Mouse (Mus musculus) spleen, adult 2 months (tissue): ENCODE data around the gene Tnp1. TPM values are rescaled to one million over a fixed set of nuclear protein-coding genes. Genes with fewer than 3 reads are reported as not detected.

Source experiments
- DNase-seq, 2 experiments: peaks; one replicate each; pipeline versions ENCODE4 v3.0.0 to v3.0.0-alpha.2; 2012 to 2021; ENCODE audit warnings: low spot score in 2 of 2, low read depth in 1 of 2
- H3K27ac ChIP-seq: fragments of 200-500 bp; 2 replicates; pipeline ENCODE4 v1.5.1; 2012; ENCODE audit warnings: low read length, inconsistent platforms; ENCODE audit not compliant: insufficient read depth
- H3K27me3 ChIP-seq: fragments of 200-500 bp; 2 replicates; pipeline ENCODE4 v1.6.1; 2012; ENCODE audit warnings: mild to moderate bottlenecking, moderate library complexity, low read length, inconsistent platforms; ENCODE audit not compliant: control insufficient read depth, insufficient read depth
- H3K36me3 ChIP-seq: fragments of 200-500 bp; 2 replicates; pipeline ENCODE4 v1.6.1; 2012; ENCODE audit warnings: mild to moderate bottlenecking, low read length, inconsistent platforms; ENCODE audit not compliant: control insufficient read depth, insufficient read depth
- H3K4me1 ChIP-seq: fragments of 200-500 bp; 2 replicates; pipeline ENCODE4 v1.6.1; 2011; ENCODE audit warnings: inconsistent platforms; ENCODE audit not compliant: control insufficient read depth, insufficient read depth, insufficient read length
- H3K4me3 ChIP-seq: fragments of 200-500 bp; 2 replicates; pipeline ENCODE4 v1.5.1; 2011; ENCODE audit warnings: mild to moderate bottlenecking, inconsistent platforms; ENCODE audit not compliant: insufficient read depth, insufficient read length; ENCODE audit errors: extremely low read depth
- CTCF ChIP-seq: fragments of 200-500 bp; IDR thresholded peaks from 2 replicates; pipeline ENCODE4 v1.5.1; 2011; ENCODE audit warnings: mild to moderate bottlenecking, inconsistent platforms; ENCODE audit not compliant: insufficient read depth, insufficient read length, insufficient replicate concordance; ENCODE audit errors: extremely low read depth
- POLR2A ChIP-seq: fragments of 200-500 bp; IDR thresholded peaks from 2 replicates; pipeline ENCODE4 v1.6.1; 2011; ENCODE audit warnings: low read depth, low read length, inconsistent platforms
- WGBS: fragments of 180-500 bp; shearing (Covaris S2); methylation state at CpG from one replicate; pipeline ENCODE4 v1.1.7; 2018; 5-methylcytosine and 5-hydroxymethylcytosine counted together
- polyA plus RNA-seq: library from polyadenylated mRNA; depleted of rRNA; stranded (reverse); fragments of >200 nt; gene quantifications from 2 replicates; pipeline ENCODE4 v1.2.3, GENCODE M21; 2012; rRNA removed

Tnp1 gene
- polyA plus RNA-seq, 1 experiment = not detected

- TF ChIP-seq CTCF = no peak
- no peak for TF ChIP-seq POLR2A
- DNase-seq = no peak
- WGBS = 65% methylated on average over 4 of the region's 4 CpGs
- no peaks in the 10 kb centered on the region for H3K27me3 ChIP-seq
- H3K27ac ChIP-seq = no peak overlapping the region
- no peaks in the 10 kb centered on the region for H3K36me3 ChIP-seq
- no peaks in the 10 kb centered on the region for H3K4me1 ChIP-seq
- no peak overlapping the region for H3K4me3 ChIP-seq
These were observed 29.0 kb downstream of the Tnp1 start for GRCm38 (mm10) chr1:72986715-72987114.

- 91% methylated on average over 9 of the region's 9 CpGs for WGBS
- H3K4me1 ChIP-seq = no peaks in the 10 kb centered on the region
- no peak overlapping the region for H3K27ac ChIP-seq
- H3K4me3 ChIP-seq = no peak overlapping the region
- TF ChIP-seq CTCF (no peak), POLR2A (no peak)
- H3K27me3 ChIP-seq = no peaks in the 10 kb centered on the region
- H3K36me3 ChIP-seq = no peaks in the 10 kb centered on the region
- no peak for DNase-seq
These were observed 36.8 kb downstream of the Tnp1 start for GRCm38 (mm10) chr1:72978956-72979355.

- Histone ChIP-seq H3K27me3 (no peaks in the 10 kb centered on the region), H3K4me3 (no peak overlapping the region), H3K36me3 (no peaks in the 10 kb centered on the region), H3K4me1 (no peaks in the 10 kb centered on the region), H3K27ac (no peak overlapping the region)
- TF ChIP-seq POLR2A (no peak), CTCF (no peak)
- DNase-seq = no peak
These were observed 41.5 kb downstream of the Tnp1 start for GRCm38 (mm10) chr1:72974226-72974625.

GRCm38 (mm10) chr1:72970461-72970860 is 45.2 kb downstream of the Tnp1 start:
- Histone ChIP-seq H3K36me3 (no peaks in the 10 kb centered on the region), H3K27ac (no peak overlapping the region), H3K4me1 (no peaks in the 10 kb centered on the region), H3K27me3 (no peaks in the 10 kb centered on the region), H3K4me3 (no peak overlapping the region)
- 88% methylated on average over 9 of the region's 9 CpGs for WGBS
- no peak for DNase-seq
- no peak for TF ChIP-seq POLR2A
- TF ChIP-seq CTCF = no peak

GRCm38 (mm10) chr1:72969113-72969812 is 46.4 kb downstream of the Tnp1 start:
- no peak for DNase-seq
- H3K27ac ChIP-seq = no peak overlapping the region
- 57% methylated on average over 10 of the region's 10 CpGs for WGBS
- H3K27me3 ChIP-seq = no peaks in the 10 kb centered on the region
- H3K36me3 ChIP-seq = no peaks in the 10 kb centered on the region
- H3K4me1 ChIP-seq = no peaks in the 10 kb centered on the region
- TF ChIP-seq POLR2A (no peak), CTCF (no peak)
- no peak overlapping the region for H3K4me3 ChIP-seq

- H3K36me3 ChIP-seq = no peaks in the 10 kb centered on the region
- no peak overlapping the region for H3K27ac ChIP-seq
- H3K4me3 ChIP-seq = no peak overlapping the region
- DNase-seq = no peak
- WGBS = 91% methylated on average over 4 of the region's 4 CpGs
- H3K4me1 ChIP-seq = no peaks in the 10 kb centered on the region
- no peaks in the 10 kb centered on the region for H3K27me3 ChIP-seq
- no peak for TF ChIP-seq CTCF
- no peak for TF ChIP-seq POLR2A
These were observed 49.3 kb downstream of the Tnp1 start for GRCm38 (mm10) chr1:72966423-72966822.

Other genes with a start within 250 kb of the Tnp1 start
- 7.5 and 22.8 TPM in 2 replicates for gene Igfbp2, start 191.4 kb downstream of the Tnp1 start, polyA plus RNA-seq
- gene Igfbp5, start 141.0 kb downstream of the Tnp1 start, polyA plus RNA-seq = 8.8 and 10.7 TPM in 2 replicates